Mouse (Mus musculus) heart, postnatal 0 days (tissue): ENCODE data around the gene Adcy1. TPM values are rescaled to one million over a fixed set of nuclear protein-coding genes. Genes with fewer than 3 reads are reported as not detected.
"Not testable (repeated sequence)": the region's sequence is repeated elsewhere in the genome, so short reads cannot be mapped to it uniquely, and the experiment has no call there.

Experiments used
- ATAC-seq: fragments of 200-750 bp; cut with Nextera tagmentation; 2 replicates; pipeline ENCODE4 v1.8.0; 2017; ENCODE audit warnings: low read depth, moderate number of reproducible peaks, moderate library complexity; ENCODE audit not compliant: insufficient read depth
- DNase-seq: peaks from one replicate; pipeline ENCODE4 v3.0.0-alpha.2; 2016; ENCODE audit warnings: low spot score
- H3K27ac ChIP-seq: fragments of 300-500 bp; sonication (generic); 2 replicates; pipeline ENCODE4 v1.5.1; 2014; ENCODE audit warnings: low read depth, mild to moderate bottlenecking
- H3K27me3 ChIP-seq: fragments of 300-500 bp; sonication (generic); 2 replicates; pipeline ENCODE4 v1.6.1; 2014; ENCODE audit warnings: low read length, mixed read lengths; ENCODE audit not compliant: control insufficient read depth, insufficient read depth
- H3K36me3 ChIP-seq: fragments of 300-500 bp; sonication (generic); replicated peaks from 2 replicates; pipeline ENCODE4 v1.6.1; 2014; ENCODE audit warnings: low read length, mixed read lengths; ENCODE audit not compliant: control insufficient read depth, insufficient read depth
- H3K4me1 ChIP-seq: fragments of 300-500 bp; sonication (generic); 2 replicates; pipeline ENCODE4 v1.6.1; 2014; ENCODE audit warnings: antibody characterized with exemption; ENCODE audit not compliant: control insufficient read depth, insufficient read depth
- H3K4me2 ChIP-seq: fragments of 300-500 bp; sonication (generic); 2 replicates; pipeline ENCODE4 v1.6.1; 2014; ENCODE audit warnings: low read depth, mild to moderate bottlenecking, low read length, moderate library complexity
- H3K4me3 ChIP-seq: fragments of 300-500 bp; sonication (generic); 2 replicates; pipeline ENCODE4 v1.5.1; 2014; ENCODE audit warnings: low read depth, low read length
- H3K9ac ChIP-seq: fragments of 300-500 bp; sonication (generic); replicated peaks from 2 replicates; pipeline ENCODE4 v1.6.1; 2014; ENCODE audit warnings: low read depth, low read length, mixed read lengths
- H3K9me3 ChIP-seq: fragments of 300-500 bp; sonication (generic); replicated peaks from 2 replicates; pipeline ENCODE4 v1.6.1; 2016; ENCODE audit warnings: low read length; ENCODE audit not compliant: control insufficient read depth
- CTCF ChIP-seq: IDR thresholded peaks from 2 replicates; pipeline ENCODE4 v1.5.1; 2016; ENCODE audit warnings: antibody characterized with exemption, control low read depth, low read depth
- EP300 ChIP-seq: IDR thresholded peaks from 2 replicates; pipeline ENCODE4 v1.6.1; 2016; ENCODE audit warnings: antibody characterized with exemption, low read depth
- WGBS: fragments of 180-500 bp; shearing (Covaris S2); extraction: QIAGEN DNeasy Blood & Tissue Kit; methylation state at CpG from one replicate; pipeline ENCODE4 v1.1.7; 2014; 5-methylcytosine and 5-hydroxymethylcytosine counted together
- polyA plus RNA-seq: library from polyadenylated mRNA; unstranded; fragments of >200 nt; fragmentation: Nextera tagmentation; extraction: Ambion mirVana; gene quantifications from 2 replicates; pipeline ENCODE4 v1.2.1, GENCODE M21; 2015
- total RNA-seq: library from RNA; depleted of rRNA; stranded (reverse); fragments of >200 nt; gene quantifications from 2 replicates; pipeline ENCODE4 v1.2.3, GENCODE M21; 2014; ENCODE audit warnings: low replicate concordance; rRNA removed

The Adcy1 gene
- total and polyA plus RNA-seq, 2 experiments from 2014 or later = 0.22 to 2.9 TPM

GRCm38 (mm10) chr11:7215703-7216102 is 152.4 kb downstream of the Adcy1 start:
- H3K27me3 ChIP-seq = peaks cover 43% of the 10 kb centered on the region
- H3K4me3 ChIP-seq = no peak overlapping the region
- DNase-seq (no peak), ATAC-seq (no peak)
- H3K36me3 ChIP-seq = no peaks in the 10 kb centered on the region
- 13% methylated on average over 8 of the region's 8 CpGs for WGBS
- H3K4me2 ChIP-seq = no peak overlapping the region
- no peaks in the 10 kb centered on the region for H3K9me3 ChIP-seq
- H3K9ac ChIP-seq = no peak overlapping the region
- H3K4me1 ChIP-seq = peaks cover 14% of the 10 kb centered on the region; the same call in 1 of the 2 replicates
- TF ChIP-seq EP300 (no peak), CTCF (peak; percentile 53)
- H3K27ac ChIP-seq = no peak overlapping the region

- ATAC-seq, H3K4me2 ChIP-seq, H3K27me3 ChIP-seq, H3K9ac ChIP-seq, DNase-seq, H3K9me3 ChIP-seq, H3K4me1 ChIP-seq, H3K4me3 ChIP-seq, H3K27ac ChIP-seq, H3K36me3 ChIP-seq: not testable (repeated sequence)
- 71% methylated on average over 8 of the region's 8 CpGs for WGBS
These were observed 158.5 kb downstream of the Adcy1 start for GRCm38 (mm10) chr11:7221826-7222225.

- WGBS = 77% methylated on average over 2 of the region's 2 CpGs
- Histone ChIP-seq H3K9ac (no peak overlapping the region), H3K27me3 (no peaks in the 10 kb centered on the region), H3K9me3 (no peaks in the 10 kb centered on the region), H3K36me3 (no peaks in the 10 kb centered on the region), H3K27ac (no peak overlapping the region), H3K4me2 (no peak overlapping the region), H3K4me3 (no peak overlapping the region), H3K4me1 (no peaks in the 10 kb centered on the region)
- DNase-seq (no peak), ATAC-seq (no peak)
- TF ChIP-seq CTCF (no peak), EP300 (no peak)
These were observed 162.9 kb downstream of the Adcy1 start for GRCm38 (mm10) chr11:7226200-7226599.

- Histone ChIP-seq H3K4me1 (no peaks in the 10 kb centered on the region), H3K4me3 (no peak overlapping the region), H3K27me3 (no peaks in the 10 kb centered on the region), H3K36me3 (no peaks in the 10 kb centered on the region), H3K9ac (no peak overlapping the region), H3K27ac (no peak overlapping the region), H3K9me3 (no peaks in the 10 kb centered on the region), H3K4me2 (no peak overlapping the region)
- TF ChIP-seq CTCF (no peak), EP300 (no peak)
- WGBS = 81% methylated on average over 7 of the region's 7 CpGs
- ATAC-seq = no peak
- no peak for DNase-seq
These were observed 163.7 kb downstream of the Adcy1 start for GRCm38 (mm10) chr11:7226810-7227550.

- Histone ChIP-seq H3K4me3 (no peak overlapping the region), H3K4me2 (no peak overlapping the region), H3K9me3 (no peaks in the 10 kb centered on the region), H3K9ac (no peak overlapping the region), H3K4me1 (no peaks in the 10 kb centered on the region), H3K36me3 (no peaks in the 10 kb centered on the region), H3K27ac (no peak overlapping the region), H3K27me3 (no peaks in the 10 kb centered on the region)
- 68% methylated on average over 4 of the region's 4 CpGs for WGBS
- no peak for TF ChIP-seq CTCF
- no peak for TF ChIP-seq EP300
- no peak for DNase-seq
- no peak for ATAC-seq
These were observed 164.8 kb downstream of the Adcy1 start for GRCm38 (mm10) chr11:7228107-7228506.

Other genes starting within 250 kb of the Adcy1 start
- not detected in 2 replicates for gene Gm11983, start 225.8 kb upstream of the Adcy1 start, total RNA-seq
- gene Gm11983, start 225.8 kb upstream of the Adcy1 start, polyA plus RNA-seq = not detected in 2 replicates
- not detected in 2 replicates for gene Gm11985, start 125.1 kb downstream of the Adcy1 start, total RNA-seq
- gene Gm11985, start 125.1 kb downstream of the Adcy1 start, polyA plus RNA-seq = not detected in 2 replicates
- 2.7 and 10.6 TPM in 2 replicates for gene Igfbp1, start 134.3 kb downstream of the Adcy1 start, total RNA-seq
- gene Igfbp1, start 134.3 kb downstream of the Adcy1 start, polyA plus RNA-seq = not detected in 2 replicates
- gene Igfbp3, start 150.4 kb downstream of the Adcy1 start, total RNA-seq = 46.5 and 59.5 TPM in 2 replicates
- gene Igfbp3, start 150.4 kb downstream of the Adcy1 start, polyA plus RNA-seq = 17.2 and 18.1 TPM in 2 replicates